Mouse (Mus musculus) adrenal gland, postnatal 14 days (tissue): Measurements from ENCODE around the gene Ccs. TPM values are rescaled to one million over a fixed set of nuclear protein-coding genes. Genes with fewer than 3 reads are reported as not detected.
"Not testable (repeated sequence)": the region's sequence is repeated elsewhere in the genome, so short reads cannot be mapped to it uniquely, and the experiment has no call there.

Experiments
- DNase-seq: peaks from one replicate; pipeline ENCODE4 v3.0.0; 2021; ENCODE audit warnings: mixed read lengths
- long read RNA-seq, 2 experiments: library from polyadenylated mRNA; stranded (forward); transcript quantifications; one replicate each; pipeline ENCODE4 v2.0.0; 2021
- total RNA-seq: library from RNA; stranded (reverse); gene quantifications from 2 replicates; pipeline ENCODE4 v1.2.3, GENCODE M21; 2021

Ccs gene
- 107 and 116 TPM in 2 replicates for total RNA-seq
- long read RNA-seq, experiment 1, transcript Ccs-201 (8 exons, 1,067 nt): major isoform, 93 of 109 reads
- long read RNA-seq, experiment 1, partial matches to known transcripts: 4 of 109 reads
- long read RNA-seq, experiment 1, other reads (novel, unspliced or antisense): 6 of 109 reads
- long read RNA-seq, experiment 2, transcript Ccs-201 (8 exons, 1,067 nt): major isoform, 86 of 99 reads
- long read RNA-seq, experiment 2, partial matches to known transcripts: 9 of 99 reads
- long read RNA-seq, experiment 2, other reads (novel, unspliced or antisense): 2 of 99 reads

DNA sequence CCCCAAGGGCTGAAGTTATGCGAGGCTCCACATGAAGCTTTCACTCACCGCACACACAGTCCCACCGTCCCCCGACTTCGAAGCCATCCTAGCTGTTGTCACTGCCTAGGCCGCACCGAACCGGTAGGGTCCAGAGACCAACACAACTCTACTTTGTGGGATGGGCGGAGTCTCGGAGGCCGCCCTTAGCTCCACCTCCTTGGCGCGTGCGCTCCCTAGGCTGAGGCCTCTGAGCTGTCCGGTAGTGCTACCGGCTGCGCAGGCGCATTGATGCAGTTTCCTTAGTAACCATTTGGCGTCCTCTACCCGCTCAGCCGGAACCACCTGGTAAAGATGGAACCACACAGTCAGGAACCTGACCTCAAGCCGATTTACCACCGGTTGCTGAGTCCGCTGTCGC, at the start of gene Ccs, which contains the start of gene Ccdc87:
Gene Ccs, minus strand, starts transcription at position 184 of the 400 bp plus-strand sequence.
Gene Ccdc87, plus strand, starts transcription at position 218 of the 400 bp plus-strand sequence.
- peak; percentile 99 for DNase-seq

DNA sequence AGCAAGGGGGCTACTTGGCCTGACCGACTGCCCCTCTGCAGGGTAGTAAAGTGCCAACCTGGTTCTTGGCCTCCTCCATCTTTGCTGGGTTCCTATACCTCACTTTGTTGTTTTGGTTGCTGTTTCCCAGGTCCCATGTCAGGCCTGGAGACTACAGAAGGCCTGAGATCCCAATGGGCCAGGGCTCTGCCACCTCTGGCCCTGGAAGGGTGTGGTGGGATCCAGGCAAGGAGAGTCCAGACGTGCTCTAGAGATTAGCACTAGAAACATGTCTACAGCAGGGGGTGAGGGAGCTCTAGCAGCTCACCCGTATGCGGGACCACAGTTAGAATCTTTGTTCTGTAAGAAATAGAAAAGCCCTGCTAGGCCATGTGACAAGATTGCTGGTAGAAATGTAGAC, 44.8 kb upstream of the Ccs start:
- no peak for DNase-seq

DNA sequence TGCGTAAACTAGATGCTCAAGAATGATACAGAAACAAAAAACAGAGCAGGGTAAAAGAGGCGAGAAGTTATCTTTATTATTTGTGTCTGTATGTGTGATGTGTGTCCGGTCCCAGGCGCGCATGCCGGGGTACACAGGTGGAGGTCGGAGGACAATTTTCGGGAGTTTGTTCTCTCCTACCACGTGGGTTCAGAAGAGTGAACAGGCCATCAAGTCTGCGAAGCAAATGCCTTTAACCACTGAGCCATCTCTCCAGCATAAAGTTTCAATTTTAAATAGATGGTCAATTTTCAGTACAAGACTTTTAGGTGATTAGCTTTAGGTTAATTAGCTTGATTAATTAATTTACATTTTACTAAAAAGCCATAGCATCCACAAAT, 40.2 kb upstream of the Ccs start:
- DNase-seq: no peak

DNA sequence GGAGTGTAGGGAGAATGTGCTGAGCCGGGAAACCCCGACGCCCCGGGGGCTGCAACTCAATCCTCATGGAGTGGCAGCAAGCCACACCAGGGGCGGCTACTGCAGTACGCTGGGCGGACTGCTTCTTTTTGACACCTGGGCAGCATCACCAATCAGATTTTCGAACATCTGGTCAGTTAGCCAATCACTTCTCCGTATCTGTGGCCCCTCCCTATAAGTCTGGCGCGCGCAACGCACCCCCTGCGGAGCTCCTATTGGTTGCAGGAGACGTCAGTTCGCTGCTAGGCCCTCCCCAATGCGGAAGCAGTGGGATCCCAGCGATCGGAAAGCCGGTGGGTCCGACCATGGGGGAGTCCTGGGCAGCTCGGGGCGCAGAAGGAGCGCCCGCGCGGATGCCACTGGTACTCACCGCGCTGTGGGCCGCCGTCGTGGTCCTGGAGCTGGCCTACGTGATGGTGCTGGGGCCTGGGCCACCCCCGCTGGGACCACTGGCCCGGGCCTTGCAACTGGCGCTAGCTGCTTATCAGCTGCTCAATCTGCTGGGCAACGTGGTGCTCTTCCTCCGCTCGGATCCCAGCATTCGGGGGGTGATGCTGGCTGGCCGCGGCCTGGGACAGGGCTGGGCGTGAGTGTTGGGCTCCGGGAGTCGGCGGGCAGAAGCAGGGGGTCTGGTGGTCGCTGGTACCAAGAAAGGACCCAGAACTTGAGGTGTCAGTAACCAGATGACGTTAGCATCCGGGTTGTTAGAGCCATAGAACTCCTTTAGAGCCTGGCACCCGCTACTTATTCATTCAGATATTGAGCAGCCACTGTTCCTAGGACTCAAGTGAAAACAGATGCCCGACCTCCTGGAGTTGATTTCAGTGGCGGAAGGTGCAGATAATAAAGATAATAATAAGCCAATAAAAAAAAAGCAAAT, 39.5 kb upstream of the Ccs start, which contains the start of gene Zdhhc24:
Gene Zdhhc24, plus strand, starts transcription at position 264 of the 919 bp plus-strand sequence.
- peak; percentile 98 for DNase-seq

DNA sequence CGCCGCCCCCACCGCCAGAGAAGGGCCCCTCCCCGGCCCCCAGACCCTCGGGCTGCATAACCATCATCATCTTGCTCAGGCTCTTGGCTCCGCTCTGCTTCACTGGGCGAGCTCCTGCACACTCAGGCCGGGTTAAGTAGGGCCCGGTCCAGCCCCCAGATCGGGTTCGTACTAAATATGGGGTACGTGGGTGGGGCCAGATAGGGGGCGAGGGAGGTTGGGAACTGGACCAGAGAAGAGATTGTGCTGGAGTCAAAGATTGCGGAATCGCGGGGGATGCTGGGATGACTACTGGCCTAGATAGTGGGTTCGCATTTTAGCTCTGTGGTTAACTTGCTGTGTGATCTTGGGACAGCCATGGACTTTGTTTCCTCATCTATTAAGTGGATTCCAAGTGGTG, 38.7 kb upstream of the Ccs start, which contains the start of gene Actn3:
Gene Actn3, minus strand, starts transcription at position 125 of the 400 bp plus-strand sequence.
- no peak for DNase-seq

DNA sequence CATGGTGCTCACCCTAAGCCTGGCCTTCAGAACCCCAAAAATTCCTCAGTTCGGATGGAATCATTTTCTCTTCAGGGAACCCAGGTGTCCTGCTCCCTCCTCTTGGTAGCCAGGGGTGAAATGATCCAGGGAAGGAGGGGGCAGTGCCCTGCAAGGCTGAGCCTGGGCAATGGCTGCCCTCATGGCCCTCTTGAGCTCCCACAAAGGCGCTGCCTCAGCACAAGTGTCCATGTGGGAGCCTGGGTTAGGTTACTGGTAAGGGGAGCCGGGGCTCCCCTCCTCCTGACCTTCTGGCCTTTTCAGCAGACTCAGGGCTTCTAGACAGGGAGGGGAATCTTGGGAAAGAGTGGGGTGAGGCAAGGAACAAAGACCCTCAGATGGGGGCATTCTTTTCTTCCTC, 37.6 kb upstream of the Ccs start:
- no peak for DNase-seq

DNA sequence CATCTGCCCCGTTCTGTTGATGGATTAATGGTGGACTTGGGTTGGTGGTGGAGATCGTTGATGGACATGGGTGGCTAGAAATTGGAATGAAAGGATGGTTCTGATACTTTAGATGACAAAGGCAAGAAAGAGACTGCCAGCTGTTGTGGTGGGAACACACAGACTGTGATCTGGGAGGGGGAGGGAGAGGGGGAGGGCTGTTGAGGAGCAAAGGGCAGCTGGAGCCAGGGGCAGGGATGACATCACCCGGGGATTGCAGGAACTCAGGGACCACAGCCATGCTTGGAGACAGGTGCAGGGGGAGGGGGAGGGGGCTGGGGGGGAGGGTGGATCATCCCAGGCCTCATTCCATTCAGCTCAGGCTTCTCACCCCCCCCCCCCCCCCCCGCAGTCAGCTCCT, 37.1 kb upstream of the Ccs start:
- no peak for DNase-seq

DNA sequence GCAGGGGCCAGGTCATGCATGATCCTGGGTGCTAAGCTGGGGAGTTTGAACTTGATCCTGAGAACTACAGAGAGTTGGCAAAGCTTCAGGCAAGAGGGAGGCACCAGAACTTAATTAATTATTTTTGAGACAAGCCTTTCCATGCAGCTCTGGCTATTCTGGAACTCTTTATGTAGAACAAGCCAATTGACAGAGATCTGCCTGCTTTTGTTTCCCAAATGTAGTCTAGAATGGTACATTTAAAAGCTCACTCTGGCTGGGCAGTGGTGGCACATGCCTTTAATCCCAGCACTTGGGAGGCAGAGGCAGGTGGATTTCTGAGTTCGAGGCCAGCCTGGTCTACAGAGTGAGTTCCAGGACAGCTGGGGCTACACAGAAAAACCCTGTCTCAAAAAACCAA, 35.5 kb upstream of the Ccs start:
- DNase-seq: not testable (repeated sequence)

DNA sequence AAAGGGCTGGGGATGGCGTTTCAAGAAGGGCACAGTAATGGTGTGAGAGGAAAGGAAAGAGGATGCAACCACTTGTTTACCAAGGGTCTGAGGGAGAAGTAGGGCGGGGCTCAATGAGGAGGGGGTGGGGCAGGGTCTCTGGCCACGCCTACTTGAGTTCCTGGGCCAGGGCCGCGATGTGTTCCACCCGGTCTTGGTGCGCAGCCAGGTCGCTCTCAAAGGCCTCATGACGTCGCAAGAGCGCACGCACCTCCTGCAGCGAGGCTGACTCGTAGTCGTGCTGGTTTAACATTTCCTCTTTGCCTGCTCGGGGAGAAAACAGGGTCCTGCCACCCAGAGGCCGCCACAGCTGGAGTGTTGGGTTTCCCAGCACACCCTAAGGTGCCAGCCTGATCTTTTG, 26.0 kb upstream of the Ccs start:
- peak; percentile 65 for DNase-seq

DNA sequence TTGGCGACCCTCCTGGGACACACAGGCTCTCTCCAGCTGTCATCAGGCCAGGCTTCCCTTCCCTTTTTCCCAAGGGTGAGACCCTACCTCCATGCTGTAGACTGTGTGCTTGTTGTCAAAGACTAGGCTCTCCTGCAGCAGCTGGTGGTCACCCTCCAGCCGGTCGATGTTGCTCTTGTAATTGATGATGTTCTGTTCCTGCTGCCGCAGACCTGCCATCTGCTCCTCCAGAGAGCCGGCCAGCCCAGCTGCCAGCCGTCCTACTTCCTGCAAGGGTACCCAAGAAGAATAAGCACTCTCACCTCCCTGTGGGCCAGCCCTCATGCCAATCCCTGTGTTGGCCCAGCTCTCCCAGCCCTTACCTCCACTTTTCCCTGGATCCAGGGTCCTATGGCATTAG, 23.9 kb upstream of the Ccs start:
- DNase-seq: no peak

DNA sequence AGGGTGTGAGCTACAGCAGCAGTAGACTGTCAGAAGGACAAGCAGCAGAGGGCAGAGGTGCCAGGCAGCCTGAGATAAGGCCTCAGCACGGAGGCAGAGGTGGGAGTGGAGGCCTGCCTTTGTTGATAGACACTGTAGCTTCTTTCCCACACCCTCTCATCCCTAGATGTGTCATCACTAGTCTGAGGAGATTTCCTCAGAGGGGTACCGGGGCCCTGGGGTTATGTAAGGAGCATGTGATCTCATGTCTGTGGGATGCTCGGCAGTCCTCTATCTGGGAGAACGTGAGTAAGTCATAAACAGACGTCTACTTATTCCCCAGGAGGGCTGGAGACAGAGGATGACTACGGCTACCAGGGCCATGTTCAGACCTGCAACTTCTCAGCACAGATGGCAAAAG, 19.9 kb upstream of the Ccs start:
- no peak for DNase-seq

DNA sequence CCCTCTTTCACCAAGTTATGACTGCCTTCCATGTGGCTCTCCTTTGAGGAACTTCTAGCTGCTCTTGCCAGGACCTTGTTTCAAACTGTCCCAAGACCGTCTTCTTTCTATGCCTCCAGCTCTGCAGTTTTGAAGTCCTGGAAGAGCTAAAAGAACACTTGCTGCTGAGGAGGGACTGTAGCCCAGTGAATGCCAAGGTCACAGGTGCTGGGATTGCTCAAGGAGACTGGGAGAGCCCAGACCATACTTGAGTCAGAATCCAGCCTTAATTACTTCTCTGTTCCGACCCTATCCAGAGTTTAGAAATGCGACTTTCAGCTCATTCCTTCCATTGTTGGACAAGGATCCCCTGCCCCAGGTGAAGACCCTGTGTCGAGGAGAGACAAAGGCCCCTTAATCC, 16.8 kb upstream of the Ccs start:
- peak; percentile 63 for DNase-seq

DNA sequence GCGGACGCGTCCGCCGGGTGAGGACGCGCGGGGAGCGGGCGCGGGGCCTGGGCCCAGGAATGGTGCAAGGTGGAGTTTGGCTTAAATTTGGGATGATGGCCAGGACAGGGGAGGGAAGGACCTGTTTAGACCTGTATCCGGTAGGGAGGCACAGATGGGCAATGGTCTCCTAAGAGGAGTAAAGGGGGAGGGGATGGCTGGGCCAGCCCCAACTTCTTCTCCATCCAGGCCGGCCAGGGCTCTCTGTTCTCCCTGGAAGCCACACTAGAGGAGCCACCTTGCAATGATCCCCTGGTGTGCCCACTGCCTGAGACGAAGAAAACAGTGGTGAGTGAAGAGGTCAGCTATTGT, 16.3 kb upstream of the Ccs start:
- no peak for DNase-seq

DNA sequence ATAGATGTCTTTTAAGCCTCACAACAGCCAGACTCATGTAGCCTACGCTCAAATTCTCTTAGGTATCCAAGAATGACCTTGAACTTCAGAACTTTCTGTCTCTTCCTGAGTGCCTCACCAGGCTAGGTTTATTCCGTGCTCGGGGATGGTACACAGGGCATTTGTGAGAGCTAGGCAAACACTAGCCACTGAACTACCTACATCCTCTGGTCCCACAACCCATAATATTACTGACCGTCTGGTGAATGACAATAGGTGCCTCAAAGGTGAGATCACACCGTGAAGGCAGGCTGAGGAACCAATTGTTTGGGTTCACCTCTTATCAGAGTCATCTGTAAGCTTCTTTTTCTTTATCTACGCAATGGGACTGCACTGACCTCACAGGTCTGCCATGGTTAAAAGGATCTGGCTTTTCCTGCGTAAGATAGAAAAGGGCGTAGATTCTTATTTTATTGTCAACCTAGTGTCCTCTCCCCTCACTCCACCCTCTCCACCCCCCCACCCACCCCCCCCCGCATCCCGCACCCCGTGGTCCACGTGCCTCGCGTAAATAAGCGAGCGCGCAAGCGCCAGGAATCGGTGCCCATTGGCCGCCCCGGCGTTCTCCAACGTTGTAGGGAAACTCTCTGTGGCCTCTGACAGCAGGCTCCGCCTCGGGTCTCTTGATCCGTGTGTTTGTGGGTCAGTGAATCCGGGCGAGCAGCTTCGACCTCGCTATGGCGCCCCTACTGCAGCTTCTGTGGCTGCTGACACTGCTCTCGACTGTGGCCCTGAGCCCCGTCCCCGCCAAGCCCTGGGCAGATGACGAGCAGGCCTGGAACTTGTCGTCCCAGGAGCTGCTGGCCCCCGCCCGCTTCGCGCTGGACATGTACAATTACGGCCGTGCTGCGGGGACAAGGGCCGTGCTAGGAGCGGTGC, 15.7 kb upstream of the Ccs start, which contains the start of gene Ctsf:
Gene Ctsf, plus strand, starts transcription at position 579 of the 918 bp plus-strand sequence.
- peak; percentile 97 for DNase-seq

DNA sequence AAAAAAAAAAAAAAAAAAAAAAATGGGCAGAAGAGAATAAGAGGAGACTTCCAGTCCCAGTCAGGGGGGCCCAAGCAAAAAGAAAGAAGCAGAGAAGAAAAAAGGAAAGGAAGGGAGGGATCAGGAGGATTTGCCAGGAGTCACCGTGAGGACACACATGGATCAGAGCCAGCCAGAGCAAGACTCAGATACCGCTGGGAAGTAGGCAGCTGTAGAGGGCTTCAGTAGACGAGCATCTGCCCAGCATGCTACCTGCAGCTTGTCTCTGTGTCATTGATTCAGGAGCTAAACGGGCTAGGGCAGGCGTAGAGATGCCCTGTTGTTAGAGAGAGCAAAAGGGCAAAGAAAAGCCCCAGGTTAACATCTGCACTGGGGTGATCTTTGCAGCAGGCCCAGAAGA, 11.1 kb upstream of the Ccs start:
- DNase-seq: no peak

DNA sequence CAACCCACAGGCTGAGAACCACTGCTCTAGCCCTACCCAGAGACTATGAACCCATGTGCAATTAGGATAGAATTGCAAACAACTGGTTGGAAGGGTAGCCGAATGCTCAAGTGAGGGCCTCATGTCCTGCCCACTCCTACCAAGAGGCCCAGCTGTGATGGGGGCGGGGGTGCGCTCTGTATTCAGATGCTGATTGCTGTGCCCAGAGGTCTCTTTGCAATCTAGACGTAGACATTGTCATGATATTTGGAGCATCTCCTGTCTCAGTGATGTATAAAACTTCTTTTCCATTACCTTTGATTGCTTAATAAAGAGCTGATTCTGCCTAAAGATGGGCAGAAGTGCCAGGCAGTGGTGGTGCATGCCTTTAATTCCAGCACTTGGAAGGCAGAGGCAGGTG, 10.7 kb upstream of the Ccs start:
- no peak for DNase-seq

DNA sequence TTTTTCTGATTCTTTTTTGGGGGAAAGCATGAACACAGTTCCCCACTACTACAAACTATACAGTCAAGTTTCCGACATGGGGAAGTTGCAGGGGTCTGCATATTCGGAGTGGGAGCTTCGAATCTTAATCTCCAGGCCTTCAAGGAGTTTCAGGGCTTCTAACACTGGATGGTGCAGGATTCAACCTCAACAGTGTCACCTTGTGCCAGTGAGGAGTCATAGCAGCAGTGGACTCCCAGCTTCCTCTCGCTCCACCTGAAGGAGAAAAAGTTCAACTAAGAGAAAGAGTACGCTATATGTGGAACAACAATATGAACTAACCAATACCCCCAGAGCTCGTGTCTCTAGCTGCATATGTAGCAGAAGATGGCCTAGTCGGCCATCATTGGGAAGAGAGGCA, 8.4 kb upstream of the Ccs start:
- peak; percentile 50 for DNase-seq

DNA sequence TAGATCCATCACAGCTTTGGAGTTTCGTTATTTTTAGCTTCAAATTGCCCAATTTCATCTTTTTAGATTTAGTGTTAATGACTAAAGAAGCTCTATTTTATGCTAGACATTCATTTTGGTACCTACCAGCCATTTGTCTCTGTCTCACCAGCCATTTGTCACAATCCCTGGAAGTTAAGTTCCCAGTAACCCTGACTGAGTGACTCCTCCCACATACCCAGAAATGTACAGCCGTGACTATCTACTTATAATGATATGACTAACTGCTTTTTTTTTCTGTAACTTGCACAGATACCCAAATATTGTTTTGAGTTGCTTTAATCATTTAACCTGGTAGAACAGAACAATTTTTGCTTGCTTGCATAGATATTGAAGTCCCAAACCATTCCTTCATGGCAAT, 6.7 kb upstream of the Ccs start:
- no peak for DNase-seq

DNA sequence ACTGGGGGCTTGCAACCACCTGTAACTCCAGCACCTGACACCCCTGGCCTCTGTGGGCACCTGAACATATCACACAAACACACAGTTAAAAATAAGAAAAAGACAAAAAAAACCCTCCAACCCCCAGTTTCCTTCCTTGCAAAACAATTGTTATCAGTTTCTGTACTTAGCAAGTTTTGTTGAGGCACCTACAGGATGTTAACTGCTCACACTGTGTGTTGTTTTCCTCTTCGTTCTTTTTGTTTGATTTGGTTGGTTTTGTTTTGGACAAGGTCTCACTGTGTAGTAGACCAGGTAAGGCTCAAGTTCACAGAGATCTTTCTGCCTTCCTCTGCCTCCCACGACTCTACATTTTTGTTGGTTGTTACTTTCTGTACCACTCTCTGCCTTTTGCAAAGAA, 3.5 kb upstream of the Ccs start:
- DNase-seq: no peak

DNA sequence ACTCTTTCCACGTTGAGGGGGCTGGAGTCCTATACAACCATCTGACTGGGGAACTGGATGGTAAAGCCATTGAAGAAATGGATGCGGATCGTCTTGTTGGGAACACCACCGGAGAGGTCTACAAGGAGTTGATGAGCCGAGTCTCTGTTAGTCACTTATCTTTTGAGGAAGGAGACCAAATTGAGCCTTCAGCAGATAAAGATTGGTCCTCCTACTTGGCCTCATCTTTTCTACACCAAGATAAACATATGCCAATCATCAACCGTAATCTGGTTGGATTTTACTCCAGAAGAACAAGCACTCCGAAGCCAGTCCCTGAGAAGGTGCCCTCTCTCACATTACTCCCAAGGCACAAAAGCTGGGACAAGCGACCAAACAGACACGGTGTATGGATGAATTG, 1.7 kb upstream of the Ccs start:
- no peak for DNase-seq

DNA sequence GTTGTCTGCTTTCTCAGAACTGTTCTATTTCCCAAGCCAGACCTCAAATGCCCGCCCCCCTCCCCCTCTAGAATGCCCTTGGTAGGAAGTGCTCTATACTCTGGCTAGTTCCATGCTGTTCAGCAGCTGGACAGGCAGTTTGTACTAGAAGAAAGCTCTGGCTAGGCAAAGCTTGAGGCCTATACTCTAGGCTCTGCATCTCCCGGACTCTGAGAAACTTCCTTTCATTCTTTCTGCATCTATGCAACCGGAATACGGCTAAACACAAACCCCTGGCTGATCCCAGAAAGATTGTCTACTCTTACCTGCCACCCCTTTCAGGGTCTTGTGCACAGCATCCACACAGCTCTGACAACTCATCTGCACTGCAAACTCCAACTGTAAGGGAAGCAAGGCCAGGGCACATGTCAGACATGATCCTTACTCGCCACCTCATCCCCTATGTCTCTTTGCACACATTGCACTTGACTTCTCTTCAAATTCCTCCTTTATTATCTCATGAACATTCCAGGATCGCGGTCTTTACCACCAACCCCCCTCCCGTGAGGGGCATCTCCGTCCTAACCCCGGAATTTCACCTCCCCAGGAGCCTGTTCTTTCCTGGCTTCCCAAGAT, 499 bp downstream of the Ccs start:
- DNase-seq: no peak

DNA sequence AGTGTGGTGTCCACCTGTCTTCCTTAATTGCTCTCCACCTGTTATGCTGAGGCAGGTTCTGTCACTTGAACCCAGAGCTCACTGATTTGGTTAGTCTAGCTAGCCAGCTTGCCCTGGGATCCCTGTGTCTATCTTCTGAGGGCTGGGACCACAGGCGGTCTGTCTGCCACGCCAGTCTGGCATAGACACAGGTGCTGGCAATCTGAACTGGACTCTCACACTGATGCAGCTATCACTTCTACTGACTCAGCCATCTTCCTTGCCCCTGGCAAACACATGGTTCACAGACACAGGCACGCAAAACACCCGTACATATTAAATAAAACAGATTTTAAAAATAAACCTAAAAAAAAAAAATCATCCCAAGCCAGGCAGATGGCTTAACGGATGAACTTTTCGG, 2.1 kb downstream of the Ccs start:
- no peak for DNase-seq
